Mouse (Mus musculus) myocyte (in vitro differentiated cells): ENCODE measurements around the gene Usp50.

ENCODE experiments used
- CEBPB ChIP-seq: IDR thresholded peaks from 2 replicates; pipeline ENCODE4 v1.6.1; 2011; ENCODE audit warnings: mild to moderate bottlenecking, moderate library complexity; ENCODE audit not compliant: poor library complexity, insufficient read depth, severe bottlenecking
- E2F4 ChIP-seq: IDR thresholded peaks from one replicate; pipeline ENCODE4 v1.6.1; 2011; ENCODE audit warnings: mild to moderate bottlenecking, control low read depth, moderate library complexity; ENCODE audit not compliant: insufficient read depth
- MAX ChIP-seq: IDR thresholded peaks from one replicate; pipeline ENCODE4 v1.6.1; 2011; ENCODE audit warnings: low read depth, mild to moderate bottlenecking, control low read depth
- MYOD1 ChIP-seq, 3 experiments: IDR thresholded peaks; one replicate each; pipeline ENCODE4 v1.6.1; 2011; ENCODE audit warnings: control low read depth in 2 of 3, low read depth in 2 of 3, mild to moderate bottlenecking in 2 of 3, moderate library complexity in 1 of 3; ENCODE audit not compliant: insufficient read length in 2 of 3, control insufficient read depth in 1 of 3
- MYOG ChIP-seq, 3 experiments: IDR thresholded peaks; one replicate each; pipeline ENCODE4 v1.6.1; 2011; ENCODE audit warnings: control low read depth in 2 of 3, low read depth in 2 of 3, mild to moderate bottlenecking in 2 of 3; ENCODE audit not compliant: insufficient read length in 2 of 3, control insufficient read depth in 1 of 3, insufficient read depth in 1 of 3
- POLR2A ChIP-seq: IDR thresholded peaks from one replicate; pipeline ENCODE4 v1.6.1; 2011; ENCODE audit warnings: low read depth, mild to moderate bottlenecking, control low read depth, moderate library complexity; ENCODE audit not compliant: insufficient read length
- POLR2AphosphoS2 ChIP-seq: IDR thresholded peaks from one replicate; pipeline ENCODE4 v1.6.1; 2011; ENCODE audit warnings: low read depth, control low read depth; ENCODE audit not compliant: insufficient read length
- REST ChIP-seq: IDR thresholded peaks from one replicate; pipeline ENCODE4 v1.6.1; 2011; ENCODE audit warnings: mild to moderate bottlenecking, control low read depth, moderate library complexity; ENCODE audit not compliant: insufficient read depth, insufficient read length
- SRF ChIP-seq: IDR thresholded peaks from one replicate; pipeline ENCODE4 v1.6.1; 2011; ENCODE audit warnings: low read depth; ENCODE audit not compliant: control insufficient read depth, insufficient read length
- TCF12 ChIP-seq: IDR thresholded peaks from one replicate; pipeline ENCODE4 v1.6.1; 2011; ENCODE audit warnings: mild to moderate bottlenecking, control low read depth; ENCODE audit not compliant: poor library complexity, insufficient read depth, severe bottlenecking
- TCF3 ChIP-seq: IDR thresholded peaks from one replicate; pipeline ENCODE4 v1.6.1; 2011; ENCODE audit warnings: low read depth, control low read depth; ENCODE audit not compliant: insufficient read length
- USF1 ChIP-seq: IDR thresholded peaks from one replicate; pipeline ENCODE4 v1.6.1; 2011; ENCODE audit warnings: low read depth, mild to moderate bottlenecking, control low read depth, moderate library complexity

- TF ChIP-seq POLR2A, result no peak
- no peak for TF ChIP-seq REST
- no peak for TF ChIP-seq E2F4
- no peak for TF ChIP-seq USF1
- no peak for TF ChIP-seq MAX
- no peak for TF ChIP-seq TCF12
- TF ChIP-seq SRF, result no peak
- TF ChIP-seq MYOG (IDR thresholded peaks at IDR 0.05; ENCODE audit: control insufficient read depth in 1 of 3, insufficient read depth in 1 of 3, insufficient read length in 2 of 3, low read depth in 2 of 3), result no peak
- no peak for TF ChIP-seq CEBPB
- TF ChIP-seq TCF3, result no peak
- TF ChIP-seq MYOD1 (IDR thresholded peaks at IDR 0.05; ENCODE audit: control insufficient read depth in 1 of 3, insufficient read length in 2 of 3, low read depth in 2 of 3), result no peak
- no peak for TF ChIP-seq POLR2AphosphoS2
These were observed 43.0 kb downstream of the Usp50 start for GRCm38 (mm10) chr2:126740314-126740713.
